Mouse (Mus musculus) limb, embryonic 15.5 days (tissue): ENCODE measurements around the gene Ctns. TPM values are rescaled to one million over a fixed set of nuclear protein-coding genes. Genes with fewer than 3 reads are reported as not detected.

ENCODE experiments used
- ATAC-seq: fragments of 200-750 bp; cut with Nextera tagmentation; 2 replicates; pipeline ENCODE4 v1.8.0; 2017; ENCODE audit warnings: low read depth, moderate TSS enrichment; ENCODE audit not compliant: insufficient number of reproducible peaks, low FRiP score, low TSS enrichment
- H3K27ac ChIP-seq: fragments of 300-500 bp; sonication (generic); 2 replicates; pipeline ENCODE4 v1.5.1; 2015; ENCODE audit warnings: moderate library complexity, mild to moderate bottlenecking, inconsistent platforms
- H3K27me3 ChIP-seq: fragments of 300-500 bp; sonication (generic); 2 replicates; pipeline ENCODE4 v1.6.1; 2015; ENCODE audit warnings: inconsistent platforms
- H3K36me3 ChIP-seq: fragments of 300-500 bp; sonication (generic); 2 replicates; pipeline ENCODE4 v1.6.1; 2015; ENCODE audit warnings: inconsistent platforms
- H3K4me1 ChIP-seq: fragments of 300-500 bp; sonication (generic); 2 replicates; pipeline ENCODE4 v1.6.1; 2015; ENCODE audit warnings: inconsistent platforms
- H3K4me2 ChIP-seq: fragments of 300-500 bp; sonication (generic); 2 replicates; pipeline ENCODE4 v1.6.1; 2015; ENCODE audit warnings: mild to moderate bottlenecking, inconsistent platforms
- H3K4me3 ChIP-seq: fragments of 300-500 bp; sonication (generic); 2 replicates; pipeline ENCODE4 v1.5.1; 2015; ENCODE audit warnings: mild to moderate bottlenecking, inconsistent platforms
- H3K9ac ChIP-seq: fragments of 300-500 bp; sonication (generic); 2 replicates; pipeline ENCODE4 v1.6.1; 2015; ENCODE audit warnings: inconsistent platforms
- H3K9me3 ChIP-seq: fragments of 300-500 bp; sonication (generic); 2 replicates; pipeline ENCODE4 v1.6.1; 2016; ENCODE audit warnings: inconsistent platforms
- WGBS: fragments of 180-500 bp; shearing (Covaris S2); methylation state at CpG from one replicate; pipeline ENCODE4 v1.1.7; 2015; 5-methylcytosine and 5-hydroxymethylcytosine counted together
- polyA plus RNA-seq: library from polyadenylated mRNA; unstranded; fragments of >200 nt; fragmentation: Nextera tagmentation; extraction: Ambion mirVana; gene quantifications from 2 replicates; pipeline ENCODE4 v1.2.1, GENCODE M21; 2015

Ctns gene
- polyA plus RNA-seq, 1 experiment from 2014 or later: 24.6 TPM

DNA sequence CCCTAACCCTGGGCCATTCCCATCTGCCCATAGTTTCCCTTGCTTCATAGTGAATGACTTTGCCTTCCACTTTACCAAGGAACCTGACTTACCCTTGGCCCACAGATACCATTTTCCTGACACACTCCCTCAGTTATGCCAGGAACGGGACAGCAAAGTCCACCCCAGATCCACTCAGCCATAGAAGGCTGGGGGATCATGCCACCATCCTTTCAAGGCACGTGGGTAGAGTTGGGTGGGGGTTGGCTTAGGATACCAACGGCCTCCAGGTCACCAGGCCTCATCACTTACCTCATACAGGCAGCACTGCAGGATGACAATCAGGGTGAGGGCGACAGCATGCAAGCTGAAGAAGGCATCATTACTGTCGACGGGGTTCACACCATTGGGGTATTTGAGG is 11.6 kb downstream of the Ctns start:
- no peaks in the 10 kb centered on the region for H3K9me3 ChIP-seq
- H3K36me3 ChIP-seq: peaks cover 89% of the 10 kb centered on the region
- 87% methylated on average over 6 of the region's 6 CpGs for WGBS
- no peak for ATAC-seq
- H3K27ac ChIP-seq: no peak overlapping the region
- H3K27me3 ChIP-seq: no peaks in the 10 kb centered on the region
- no peaks in the 10 kb centered on the region for H3K4me1 ChIP-seq
- H3K9ac ChIP-seq: no peak overlapping the region
- H3K4me2 ChIP-seq: no peak overlapping the region
- no peak overlapping the region for H3K4me3 ChIP-seq

GRCm38 (mm10) chr11:73185872-73186615 is 12.8 kb downstream of the Ctns start:
- peaks cover 81% of the 10 kb centered on the region for H3K36me3 ChIP-seq

DNA sequence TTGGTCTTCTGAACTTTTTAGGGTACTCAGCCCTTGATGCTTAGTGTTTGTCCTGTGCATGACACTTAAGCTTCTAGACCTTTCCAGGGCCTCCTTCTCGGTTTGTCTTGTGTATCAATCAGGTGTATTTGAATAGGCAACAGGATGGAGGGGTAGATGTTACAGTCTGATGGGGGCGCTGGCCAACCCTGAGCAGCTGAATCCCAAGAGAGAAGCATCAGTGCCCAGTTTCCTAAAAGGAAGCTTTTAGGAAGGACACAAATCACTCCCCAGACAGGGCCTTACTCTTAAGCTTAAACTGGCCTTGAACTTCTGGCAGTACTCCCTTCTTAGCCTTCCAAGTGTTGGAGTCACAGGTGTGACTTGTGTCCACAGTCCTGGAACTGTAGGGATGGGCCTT is 20.9 kb downstream of the Ctns start:
- 5% methylated on average over 2 of the region's 2 CpGs for WGBS
- Histone ChIP-seq H3K27ac (peak overlapping the region; percentile 96), H3K9ac (peak overlapping the region; percentile 65), H3K27me3 (no peaks in the 10 kb centered on the region), H3K4me2 (peak overlapping the region; percentile 60), H3K4me3 (peak overlapping the region; percentile 78), H3K4me1 (peaks cover 25% of the 10 kb centered on the region), H3K36me3 (peaks cover 27% of the 10 kb centered on the region), H3K9me3 (no peaks in the 10 kb centered on the region)
- no peak for ATAC-seq

More at GRCm38 (mm10) chr11:73185872-73186615, 12.8 kb downstream of the Ctns start:
- H3K4me2 ChIP-seq: no peak overlapping the region
- H3K9ac ChIP-seq: no peak overlapping the region
- no peak overlapping the region for H3K4me3 ChIP-seq
- ATAC-seq: no peak
- H3K9me3 ChIP-seq: no peaks in the 10 kb centered on the region
- WGBS: 92% methylated on average over 10 of the region's 10 CpGs
- H3K27ac ChIP-seq: no peak overlapping the region
- H3K4me1 ChIP-seq: no peaks in the 10 kb centered on the region
- H3K27me3 ChIP-seq: no peaks in the 10 kb centered on the region

DNA sequence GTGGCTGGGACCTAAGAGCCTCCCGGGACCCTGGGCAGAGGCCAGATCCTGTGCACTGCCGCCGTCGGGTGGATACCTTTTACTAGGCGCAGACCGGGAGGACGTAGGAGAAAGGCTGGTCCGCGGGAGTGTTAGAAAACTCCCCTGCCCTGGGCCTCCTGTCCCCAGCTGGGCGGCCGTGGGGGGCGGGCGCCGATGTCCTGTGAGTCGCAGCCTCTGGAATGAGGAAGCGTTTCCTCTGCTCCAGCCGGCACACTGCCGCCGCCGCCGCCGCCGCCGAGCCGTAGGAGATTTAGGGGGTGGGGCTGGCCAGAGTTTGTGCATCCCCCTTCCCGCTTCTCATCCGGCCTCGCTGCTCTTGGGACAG is 21.4 kb downstream of the Ctns start:
- peak; percentile 78 for ATAC-seq

DNA sequence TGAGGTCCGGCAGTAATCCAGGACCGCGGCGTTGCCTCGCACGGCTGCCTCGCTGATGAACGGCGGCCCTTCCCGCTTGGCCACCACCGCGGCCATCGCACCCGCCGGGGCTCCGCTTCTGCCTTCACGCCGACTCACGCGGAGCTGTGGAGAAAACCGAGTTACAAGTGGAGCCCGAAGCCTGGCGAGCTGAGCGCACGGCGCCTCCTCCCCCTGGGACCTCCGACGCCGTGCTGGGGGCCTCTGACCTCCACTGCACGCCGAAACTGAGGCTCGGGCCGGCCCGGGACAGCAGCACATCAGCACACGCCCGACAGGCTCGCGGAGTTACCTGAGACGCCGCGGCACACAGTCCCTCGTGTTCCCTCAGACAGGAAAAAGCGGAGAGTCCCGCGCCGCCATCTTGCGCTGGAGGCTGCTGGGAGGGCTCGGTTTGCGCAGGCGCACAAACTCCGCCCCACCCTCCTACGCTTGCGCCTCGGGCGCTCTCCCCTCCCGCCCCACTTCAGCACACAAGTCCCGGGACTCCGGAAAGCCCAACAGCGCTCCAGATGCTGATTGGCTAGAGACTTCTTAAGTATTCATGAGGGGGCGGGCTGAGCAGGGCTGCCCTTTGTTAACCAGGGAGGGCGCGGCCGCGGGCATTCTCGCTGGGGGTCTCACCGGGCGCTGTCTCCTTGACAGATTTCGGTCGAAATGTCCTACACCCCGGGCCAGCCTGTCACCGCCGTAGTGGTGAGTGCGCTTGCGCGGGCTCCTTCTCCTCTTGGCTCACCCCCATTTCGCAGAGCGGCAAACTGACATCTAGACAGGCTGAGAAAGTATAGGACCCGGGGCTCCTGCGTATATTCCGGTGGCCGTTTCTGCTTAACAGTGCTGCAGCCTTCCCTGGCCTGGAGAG is 22.0 kb downstream of the Ctns start, which contains the start of the genes Emc6 and Tax1bp3:
Emc6 (minus strand) TSS at position 430 of the 901 bp plus-strand sequence.
Tax1bp3 (plus strand) TSS at position 476 of the 901 bp plus-strand sequence.
- peak; percentile 97 for ATAC-seq
- WGBS: under 1% methylated on average over 81 of the region's 81 CpGs
- H3K9me3 ChIP-seq: no peaks in the 10 kb centered on the region
- peak within 1 kb of the TSS; percentile 96 for H3K27ac ChIP-seq
- peaks cover 35% of the 10 kb centered on the region for H3K4me1 ChIP-seq
- H3K9ac ChIP-seq: peak within 1 kb of the TSS; percentile 86
- peaks cover 20% of the 10 kb centered on the region for H3K36me3 ChIP-seq
- H3K4me2 ChIP-seq: peak within 1 kb of the TSS; percentile 60
- no peaks in the 10 kb centered on the region for H3K27me3 ChIP-seq
- peak within 1 kb of the TSS; percentile 78 for H3K4me3 ChIP-seq

More for the DNA sequence above, 21.4 kb downstream of the Ctns start:
- Histone ChIP-seq H3K4me2 (peak overlapping the region; percentile 60), H3K9me3 (no peaks in the 10 kb centered on the region), H3K36me3 (peaks cover 25% of the 10 kb centered on the region), H3K9ac (peak overlapping the region; percentile 65), H3K27me3 (no peaks in the 10 kb centered on the region), H3K4me1 (peaks cover 28% of the 10 kb centered on the region), H3K27ac (peak overlapping the region; percentile 96), H3K4me3 (peak overlapping the region; percentile 78)
- under 1% methylated on average over 28 of the region's 28 CpGs for WGBS

- WGBS: under 1% methylated on average over 15 of the region's 15 CpGs
- Histone ChIP-seq H3K4me2 (peak overlapping the region; percentile 51), H3K4me3 (peak overlapping the region; percentile 78), H3K4me1 (peaks cover 40% of the 10 kb centered on the region), H3K27ac (peak overlapping the region; percentile 96; the same call in 1 of the 2 replicates), H3K9ac (peak overlapping the region; percentile 86), H3K27me3 (no peaks in the 10 kb centered on the region), H3K36me3 (peaks cover 24% of the 10 kb centered on the region), H3K9me3 (no peaks in the 10 kb centered on the region)
- no peak for ATAC-seq
These were observed 22.7 kb downstream of the Ctns start for GRCm38 (mm10) chr11:73176186-73176585.

DNA sequence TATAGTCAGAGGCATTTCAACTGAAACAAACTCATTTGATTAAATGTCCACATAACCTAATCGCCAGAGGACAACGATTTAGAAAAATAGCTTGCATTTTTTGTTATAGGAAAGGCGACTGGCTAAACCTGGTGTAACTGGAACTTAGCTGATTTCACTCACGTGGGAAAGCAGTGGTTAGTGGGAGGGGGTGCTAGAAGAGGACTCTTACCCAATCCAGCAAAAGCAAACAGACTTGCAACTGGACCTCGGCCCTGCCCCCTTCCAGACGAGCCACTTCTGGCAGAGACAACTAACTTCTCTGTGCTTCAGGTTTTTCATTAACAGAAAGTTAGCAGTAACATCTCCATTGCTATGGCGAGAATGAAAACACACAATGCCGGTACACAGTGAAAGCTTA is 23.2 kb downstream of the Ctns start:
- Histone ChIP-seq H3K4me1 (peaks cover 43% of the 10 kb centered on the region), H3K27ac (no peak overlapping the region), H3K36me3 (peaks cover 27% of the 10 kb centered on the region), H3K4me2 (peak overlapping the region; percentile 51), H3K9me3 (no peaks in the 10 kb centered on the region), H3K9ac (no peak overlapping the region), H3K27me3 (no peaks in the 10 kb centered on the region), H3K4me3 (peak overlapping the region; percentile 78)
- no peak for ATAC-seq
- 35% methylated on average over 8 of the region's 8 CpGs for WGBS

GRCm38 (mm10) chr11:73172186-73172585 is 26.7 kb downstream of the Ctns start:
- no peaks in the 10 kb centered on the region for H3K27me3 ChIP-seq
- peak overlapping the region; percentile 67 for H3K27ac ChIP-seq
- no peak overlapping the region for H3K9ac ChIP-seq
- H3K4me3 ChIP-seq: no peak overlapping the region
- no peaks in the 10 kb centered on the region for H3K9me3 ChIP-seq
- ATAC-seq: no peak
- peaks cover 32% of the 10 kb centered on the region for H3K4me1 ChIP-seq
- WGBS: 35% methylated on average over 5 of the region's 5 CpGs
- H3K4me2 ChIP-seq: no peak overlapping the region
- H3K36me3 ChIP-seq: peaks cover 30% of the 10 kb centered on the region

GRCm38 (mm10) chr11:73169231-73169630 is 29.6 kb downstream of the Ctns start:
- Histone ChIP-seq H3K4me3 (no peak overlapping the region), H3K36me3 (peaks cover 21% of the 10 kb centered on the region), H3K4me2 (no peak overlapping the region), H3K27me3 (no peaks in the 10 kb centered on the region), H3K9ac (no peak overlapping the region), H3K27ac (no peak overlapping the region), H3K4me1 (peaks cover 18% of the 10 kb centered on the region), H3K9me3 (no peaks in the 10 kb centered on the region)
- ATAC-seq: no peak
- 40% methylated on average over 4 of the region's 4 CpGs for WGBS

DNA sequence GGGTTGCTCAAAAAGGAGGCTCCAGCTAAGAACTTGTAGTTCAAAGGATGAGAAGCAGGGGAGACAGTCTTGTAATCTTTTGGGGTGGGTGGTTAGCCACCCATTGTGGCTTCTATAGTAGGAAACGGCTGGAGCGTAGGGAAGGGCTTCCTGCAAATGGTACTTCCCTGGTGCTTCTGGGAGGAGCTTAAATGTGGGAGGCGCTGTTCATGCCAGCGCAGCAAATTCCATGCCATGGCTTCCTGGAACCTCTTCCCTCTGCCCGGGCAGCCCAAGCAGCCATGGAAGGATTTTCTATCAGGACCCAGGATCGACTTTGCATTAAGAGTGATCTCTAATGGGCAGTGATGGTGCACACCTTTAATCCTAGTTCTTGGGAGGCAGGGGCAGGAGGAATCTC is 30.3 kb downstream of the Ctns start:
- Histone ChIP-seq H3K4me3 (no peak overlapping the region), H3K36me3 (peaks cover 14% of the 10 kb centered on the region), H3K9me3 (no peaks in the 10 kb centered on the region), H3K4me1 (peaks cover 18% of the 10 kb centered on the region), H3K4me2 (no peak overlapping the region), H3K27me3 (no peaks in the 10 kb centered on the region), H3K27ac (no peak overlapping the region), H3K9ac (no peak overlapping the region)
- no peak for ATAC-seq
- WGBS: 83% methylated on average over 6 of the region's 6 CpGs

- peaks cover 18% of the 10 kb centered on the region for H3K4me1 ChIP-seq
- H3K27me3 ChIP-seq: no peaks in the 10 kb centered on the region
- no peak overlapping the region for H3K4me2 ChIP-seq
- ATAC-seq: no peak
- H3K9ac ChIP-seq: no peak overlapping the region
- H3K27ac ChIP-seq: no peak overlapping the region
- H3K36me3 ChIP-seq: peaks cover 11% of the 10 kb centered on the region
- no peak overlapping the region for H3K4me3 ChIP-seq
- H3K9me3 ChIP-seq: no peaks in the 10 kb centered on the region
- WGBS: 76% methylated on average over 8 of the region's 8 CpGs
These were observed 30.8 kb downstream of the Ctns start for GRCm38 (mm10) chr11:73168071-73168470.

DNA sequence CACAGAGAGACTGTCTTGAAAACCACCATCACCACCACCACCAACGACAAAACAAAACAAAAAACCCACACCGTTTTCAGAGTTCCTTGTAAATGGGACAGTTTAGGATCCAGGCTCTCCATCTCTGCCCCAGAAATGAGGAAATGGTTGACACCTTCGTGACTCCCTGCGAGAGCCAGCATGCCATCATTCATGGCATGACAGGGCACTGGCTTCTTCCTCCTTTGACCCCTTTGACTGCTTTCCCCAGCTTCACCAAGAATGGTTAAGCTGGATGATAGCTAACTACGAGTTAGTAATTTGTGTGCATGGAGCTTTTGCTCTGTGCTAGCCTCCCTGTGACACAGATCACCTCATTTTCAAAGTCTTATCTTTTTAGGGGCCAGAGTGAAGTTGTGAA is 36.6 kb downstream of the Ctns start:
- H3K4me3 ChIP-seq: no peak overlapping the region
- no peak overlapping the region for H3K9ac ChIP-seq
- H3K27ac ChIP-seq: no peak overlapping the region
- WGBS: 58% methylated on average over 5 of the region's 5 CpGs
- no peaks in the 10 kb centered on the region for H3K9me3 ChIP-seq
- H3K27me3 ChIP-seq: peaks cover 38% of the 10 kb centered on the region
- H3K4me2 ChIP-seq: no peak overlapping the region
- H3K4me1 ChIP-seq: peaks cover 12% of the 10 kb centered on the region; the same call in 1 of the 2 replicates
- H3K36me3 ChIP-seq: no peaks in the 10 kb centered on the region
- ATAC-seq: no peak
